Mouse (Mus musculus): ENCODE results near the gene Pitpnc1. TPM values are rescaled to one million over a fixed set of nuclear protein-coding genes. Genes with fewer than 3 reads are reported as not detected.

The Pitpnc1 gene
- polyA plus RNA-seq, 1 experiment from 2014 or later: 7.3 TPM

DNA sequence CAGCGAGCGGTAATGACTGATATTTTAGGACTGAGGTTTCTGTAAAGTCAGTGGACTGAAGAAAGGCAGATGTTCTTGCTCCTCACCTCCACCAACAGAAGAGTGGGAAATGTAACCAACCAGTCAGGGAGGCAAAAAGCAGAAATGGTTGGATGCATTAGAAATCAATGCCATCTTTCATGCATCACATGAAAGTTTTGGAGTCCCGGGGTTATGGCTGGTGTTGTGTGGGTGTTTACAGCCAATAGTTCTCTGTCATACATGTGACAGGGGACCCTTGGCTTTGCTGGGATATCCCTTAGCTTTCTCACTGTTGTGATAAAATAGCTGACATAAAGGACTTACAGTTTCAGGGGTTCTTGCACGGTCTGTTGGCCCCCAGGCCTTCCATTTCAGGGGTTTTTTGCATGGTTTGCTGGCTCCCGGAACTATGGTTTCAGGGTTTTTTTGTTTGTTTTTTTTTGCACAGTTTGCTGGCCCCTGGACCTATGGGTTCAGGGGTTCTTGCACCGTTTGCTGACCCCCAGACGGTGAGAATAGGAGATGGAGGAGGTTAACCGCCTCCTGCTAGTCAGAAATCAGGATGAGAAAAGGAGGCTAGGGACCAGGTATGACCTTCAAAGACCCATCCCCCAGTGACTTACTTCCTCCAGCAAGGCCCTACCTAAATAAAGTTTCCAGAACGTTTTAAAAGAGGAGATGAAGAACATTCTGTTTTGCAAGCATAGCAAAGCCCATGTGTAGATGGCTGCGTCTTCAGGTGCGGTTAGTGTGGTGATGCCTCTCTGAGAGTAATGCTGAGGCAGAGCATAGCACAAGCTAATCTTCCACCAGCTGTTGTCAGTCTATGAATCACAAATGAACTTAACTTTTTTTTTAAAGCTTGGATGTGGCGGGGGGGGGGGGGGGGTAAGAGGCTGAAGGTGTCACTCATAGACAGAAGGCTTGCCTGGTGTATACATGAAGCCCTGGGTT is 27.1 kb downstream of the Pitpnc1 start:
- ATAC-seq (no peak), DNase-seq (ENCODE audit: low read depth, low spot score) (no peak)
- in situ Hi-C loops (cut with MboI; ENCODE audit: low pct_unique_long_range_greater_than_20kb): no loop called here
- ChIA-PET POLR2A (no interaction called here), CTCF (no interaction called here)
- H3K27me3 ChIP-seq: no peaks in the 10 kb centered on the region
- no peak for TF ChIP-seq CTCF (IDR thresholded peaks at IDR 0.05)

DNA sequence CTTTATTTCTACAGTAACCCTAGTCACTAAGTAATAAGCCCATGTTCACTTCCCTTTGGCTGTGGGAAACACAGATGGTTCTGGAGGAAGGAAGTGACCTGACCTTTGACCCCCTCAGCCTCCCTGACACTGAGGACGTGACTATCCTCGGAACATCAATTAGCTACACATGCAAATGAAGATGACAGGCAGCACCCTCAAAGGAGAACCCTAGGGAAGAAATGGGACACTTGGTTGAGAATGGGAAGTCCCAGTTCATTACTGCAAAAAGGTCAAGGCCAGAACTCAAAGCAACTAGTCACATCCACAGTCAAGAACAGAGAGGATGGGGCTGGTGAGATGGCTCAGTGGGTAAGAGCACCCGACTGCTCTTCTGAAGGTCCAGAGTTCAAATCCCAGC is 29.4 kb downstream of the Pitpnc1 start:
- no peak for TF ChIP-seq CTCF (IDR thresholded peaks at IDR 0.05)
- POLR2A ChIA-PET: interaction anchor here (0.9 kb wide), 1 partner anchor 9 kb away, joined by 3 read pairs; no protein-coding TSS in a partner anchor
- in situ Hi-C loops (cut with MboI; ENCODE audit: low pct_unique_long_range_greater_than_20kb): no loop called here

DNA sequence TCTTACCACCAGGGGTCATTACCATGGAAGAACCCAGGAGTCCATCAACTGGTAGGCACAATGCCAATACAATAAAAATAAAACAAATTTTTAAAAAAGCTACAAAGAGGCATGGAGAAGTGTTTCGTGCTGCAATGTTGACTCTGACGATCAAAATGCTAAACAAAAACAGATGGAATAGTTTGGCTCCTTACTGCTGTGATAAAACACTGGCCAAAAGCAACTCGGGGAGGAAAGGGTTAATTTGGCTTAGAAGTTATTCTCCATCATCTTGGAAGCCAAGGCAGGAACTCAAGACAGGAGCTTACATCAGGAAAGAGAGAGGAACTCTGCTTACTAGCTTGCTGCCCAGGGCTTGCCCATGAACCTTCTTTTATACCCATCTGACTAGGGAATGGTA is 32.4 kb downstream of the Pitpnc1 start:
- H3K27me3 ChIP-seq: no peaks in the 10 kb centered on the region
- no peak for ATAC-seq
- no peak for TF ChIP-seq CTCF (IDR thresholded peaks at IDR 0.05)
- CTCF ChIA-PET: interaction anchor here (0.9 to 1.5 kb wide), 2 partner anchors 29 to 53 kb away, joined by 3 read pairs; no protein-coding TSS in a partner anchor
- DNase-seq (ENCODE audit: low read depth, low spot score): no peak
- POLR2A ChIA-PET: no interaction called here
- in situ Hi-C loops (cut with MboI; ENCODE audit: low pct_unique_long_range_greater_than_20kb): no loop called here

More for the DNA sequence above, 29.4 kb downstream of the Pitpnc1 start:
- CTCF ChIA-PET: interaction anchor here (1.8 kb wide), 1 partner anchor 36 kb away, joined by 4 read pairs; no protein-coding TSS in a partner anchor
- H3K27me3 ChIP-seq: no peaks in the 10 kb centered on the region
- no peak for ATAC-seq
- DNase-seq (ENCODE audit: low read depth, low spot score): no peak

DNA sequence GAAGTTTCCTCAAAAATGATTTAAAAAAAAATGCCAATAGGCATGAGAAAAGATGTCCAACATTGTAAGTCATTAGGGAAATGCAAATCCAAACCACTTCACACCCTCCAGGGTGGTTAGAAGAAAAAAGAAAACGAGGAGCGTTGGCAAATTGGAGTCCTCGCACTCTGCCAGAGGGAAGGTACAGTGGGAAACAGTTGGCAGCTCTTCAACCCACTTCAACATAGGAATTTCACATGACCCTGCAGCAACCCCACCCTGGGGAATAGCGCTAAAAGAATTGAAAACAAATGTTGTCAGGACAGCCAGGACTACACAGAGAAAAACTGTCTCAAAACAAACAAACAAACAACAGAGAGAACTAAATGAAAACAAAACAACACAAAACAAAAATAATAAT is 32.8 kb downstream of the Pitpnc1 start:
- no peak for ATAC-seq
- H3K27me3 ChIP-seq: no peaks in the 10 kb centered on the region
- in situ Hi-C loops (cut with MboI; ENCODE audit: low pct_unique_long_range_greater_than_20kb): no loop called here
- CTCF ChIA-PET: interaction anchor here (0.7 to 1.5 kb wide), 3 partner anchors 11 to 187 kb away, joined by 3 read pairs; no protein-coding TSS in a partner anchor
- POLR2A ChIA-PET: no interaction called here
- no peak for TF ChIP-seq CTCF (IDR thresholded peaks at IDR 0.05)
- no peak for DNase-seq (ENCODE audit: low read depth, low spot score)

DNA sequence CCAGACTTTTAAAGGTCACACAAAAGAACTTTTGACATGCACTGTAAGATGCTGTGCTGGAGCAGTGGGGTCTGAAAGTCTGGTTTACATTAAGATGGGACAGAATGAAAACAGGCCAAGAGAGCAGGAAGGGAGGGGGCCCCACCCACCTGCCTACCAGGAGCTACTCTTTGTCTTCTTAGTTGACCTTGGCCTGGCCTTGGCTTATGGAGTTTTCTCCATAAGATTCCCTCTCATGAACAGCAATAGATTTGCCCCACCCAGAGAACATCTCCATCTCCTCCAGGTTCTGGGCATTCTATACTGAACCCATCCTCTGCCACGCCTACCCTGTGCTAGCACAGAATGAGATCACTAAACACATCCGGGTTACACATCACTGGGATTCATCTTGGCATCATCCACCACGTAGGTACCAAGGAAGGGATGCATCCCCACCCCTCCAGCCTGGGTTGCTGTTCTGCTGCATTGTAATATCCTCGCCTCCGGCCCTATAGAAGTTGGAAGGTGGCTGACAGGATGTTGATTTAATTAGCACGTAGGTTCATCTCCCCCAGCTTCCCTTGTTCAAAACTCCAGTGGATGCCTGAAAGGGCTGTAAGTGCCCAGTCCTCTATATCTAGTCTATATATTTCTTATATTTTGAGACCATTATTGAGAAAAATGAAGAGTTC is 34.6 kb downstream of the Pitpnc1 start:
- ChIA-PET CTCF (interaction anchor here (1.4 kb wide), 1 partner anchor 21 kb away, joined by 4 read pairs; no protein-coding TSS in a partner anchor), POLR2A (no interaction called here)
- H3K27me3 ChIP-seq: no peaks in the 10 kb centered on the region
- DNase-seq (ENCODE audit: low read depth, low spot score): no peak
- no peak for TF ChIP-seq CTCF (IDR thresholded peaks at IDR 0.05)
- ATAC-seq: no peak
- in situ Hi-C loops (cut with MboI; ENCODE audit: low pct_unique_long_range_greater_than_20kb): no loop called here

DNA sequence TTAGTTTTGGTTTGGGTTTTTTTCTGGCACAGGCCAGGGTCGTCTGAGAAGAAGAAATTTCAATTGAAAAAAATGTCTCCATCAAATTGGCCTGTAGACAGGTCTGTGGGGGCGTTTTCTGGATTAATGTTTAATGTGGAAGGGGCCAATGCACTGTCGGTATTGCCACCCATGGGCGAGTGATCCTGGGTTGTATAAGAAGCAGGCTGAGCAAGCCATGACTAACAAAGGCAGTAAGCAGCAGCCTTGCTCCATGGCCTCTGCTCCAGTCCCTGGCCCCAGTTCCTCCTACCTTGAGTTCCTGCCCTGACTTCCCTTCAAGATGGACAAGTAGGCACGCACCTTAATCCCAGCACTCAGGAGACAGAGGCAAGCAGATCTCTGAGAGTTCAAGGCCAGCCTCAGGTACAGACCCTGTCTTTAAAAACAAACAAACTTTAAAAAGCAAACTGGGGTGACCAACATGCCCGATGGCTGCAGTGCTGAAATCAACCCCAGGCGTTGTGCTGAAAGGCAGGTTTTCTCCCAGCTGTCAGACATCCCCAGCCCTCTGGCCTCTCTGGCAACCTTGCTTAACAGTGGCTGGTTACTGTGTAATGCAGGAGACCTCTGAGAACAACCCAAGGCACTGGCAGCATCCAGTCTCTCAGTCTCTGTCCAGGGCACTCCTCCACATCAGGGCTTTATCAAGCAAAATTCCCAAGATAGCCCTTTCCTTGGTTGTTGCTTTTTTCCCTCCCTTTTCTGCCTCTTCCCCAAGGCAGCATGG is 39.1 kb downstream of the Pitpnc1 start:
- DNase-seq (ENCODE audit: low read depth, low spot score): no peak
- CTCF ChIA-PET: no interaction called here
- no peaks in the 10 kb centered on the region for H3K27me3 ChIP-seq
- POLR2A ChIA-PET: no interaction called here
- no peak for TF ChIP-seq CTCF (IDR thresholded peaks at IDR 0.05)
- ATAC-seq: peak; percentile 51
- in situ Hi-C loops (cut with MboI; ENCODE audit: low pct_unique_long_range_greater_than_20kb): no loop called here

DNA sequence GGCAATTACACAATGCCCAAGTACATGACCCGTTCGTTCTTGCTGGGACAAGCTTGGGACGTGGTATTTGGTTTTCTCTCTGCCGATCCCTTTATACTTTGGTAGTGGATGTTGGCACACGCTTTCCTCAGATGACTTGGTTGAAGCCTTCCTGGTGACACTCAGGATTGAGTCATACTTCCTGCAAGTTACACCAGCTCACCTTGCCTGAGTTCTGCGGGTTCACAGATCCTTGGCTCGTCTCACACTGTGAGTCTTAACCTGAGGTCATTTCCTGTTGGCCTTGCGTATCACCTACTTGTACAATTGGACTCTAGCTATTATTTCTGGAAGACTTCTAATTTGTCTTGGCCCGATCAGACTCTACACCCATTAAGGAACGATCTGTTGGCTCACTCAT is 42.5 kb downstream of the Pitpnc1 start:
- ChIA-PET POLR2A (no interaction called here), CTCF (no interaction called here)
- no peak for TF ChIP-seq CTCF (IDR thresholded peaks at IDR 0.05)
- no peaks in the 10 kb centered on the region for H3K27me3 ChIP-seq
- no peak for ATAC-seq
- in situ Hi-C loops (cut with MboI; ENCODE audit: low pct_unique_long_range_greater_than_20kb): no loop called here
- DNase-seq (ENCODE audit: low read depth, low spot score): no peak

DNA sequence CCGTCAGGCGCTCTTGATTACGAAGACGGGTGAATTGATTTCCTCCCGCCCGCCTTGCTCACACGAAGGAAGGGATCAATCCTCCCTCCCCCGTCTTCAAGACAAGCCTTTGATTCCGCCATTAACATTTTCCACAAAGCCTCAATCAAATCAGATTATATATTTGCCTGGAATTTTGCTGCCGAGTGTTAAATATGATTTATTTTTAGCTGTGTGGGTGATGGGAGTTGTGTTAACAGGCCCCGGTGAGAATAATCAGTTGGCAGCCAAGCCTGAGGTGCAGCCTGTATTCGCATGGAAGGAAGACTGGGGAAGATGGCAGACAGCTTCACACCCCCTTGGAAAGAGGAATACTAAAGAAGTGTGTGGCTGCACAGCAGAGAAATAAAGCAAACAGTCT is 46.3 kb downstream of the Pitpnc1 start:
- ChIA-PET POLR2A (interaction anchor here (0.5 kb wide), 1 partner anchor 37 kb away, joined by 3 read pairs; no protein-coding TSS in a partner anchor), CTCF (no interaction called here)
- ATAC-seq (no peak), DNase-seq (ENCODE audit: low read depth, low spot score) (no peak)
- no peaks in the 10 kb centered on the region for H3K27me3 ChIP-seq
- in situ Hi-C loops (cut with MboI; ENCODE audit: low pct_unique_long_range_greater_than_20kb): no loop called here
- TF ChIP-seq CTCF (IDR thresholded peaks at IDR 0.05): no peak

DNA sequence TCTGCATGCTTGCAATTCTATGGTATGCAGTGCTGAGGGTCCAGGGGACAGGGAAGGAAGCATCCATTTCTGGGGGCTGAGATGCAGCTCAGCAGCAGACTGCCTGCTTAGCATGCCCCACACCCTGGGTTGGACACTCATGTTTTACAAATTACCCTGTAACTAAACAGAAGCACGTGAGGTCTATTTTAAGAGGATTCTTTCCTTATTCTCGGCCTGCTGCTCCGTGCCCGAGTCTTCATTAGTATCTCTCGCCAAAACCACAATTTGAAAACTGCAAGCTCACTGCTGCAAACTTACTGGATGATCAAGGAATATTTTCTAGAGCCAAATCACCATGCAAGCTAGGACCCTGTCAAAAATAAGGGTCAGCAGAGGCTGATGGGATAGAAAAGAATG is 48.1 kb downstream of the Pitpnc1 start:
- H3K27me3 ChIP-seq: no peaks in the 10 kb centered on the region
- POLR2A ChIA-PET: interaction anchor here (1.0 kb wide), 1 partner anchor 8 kb away, joined by 3 read pairs; no protein-coding TSS in a partner anchor
- DNase-seq (ENCODE audit: low read depth, low spot score) (no peak), ATAC-seq (peak; percentile 31)
- TF ChIP-seq CTCF (IDR thresholded peaks at IDR 0.05): no peak
- in situ Hi-C loops (cut with MboI; ENCODE audit: low pct_unique_long_range_greater_than_20kb): no loop called here
- CTCF ChIA-PET: interaction anchor here (1.2 to 1.4 kb wide), 2 partner anchors 8 to 30 kb away, joined by 3 read pairs; no protein-coding TSS in a partner anchor

DNA sequence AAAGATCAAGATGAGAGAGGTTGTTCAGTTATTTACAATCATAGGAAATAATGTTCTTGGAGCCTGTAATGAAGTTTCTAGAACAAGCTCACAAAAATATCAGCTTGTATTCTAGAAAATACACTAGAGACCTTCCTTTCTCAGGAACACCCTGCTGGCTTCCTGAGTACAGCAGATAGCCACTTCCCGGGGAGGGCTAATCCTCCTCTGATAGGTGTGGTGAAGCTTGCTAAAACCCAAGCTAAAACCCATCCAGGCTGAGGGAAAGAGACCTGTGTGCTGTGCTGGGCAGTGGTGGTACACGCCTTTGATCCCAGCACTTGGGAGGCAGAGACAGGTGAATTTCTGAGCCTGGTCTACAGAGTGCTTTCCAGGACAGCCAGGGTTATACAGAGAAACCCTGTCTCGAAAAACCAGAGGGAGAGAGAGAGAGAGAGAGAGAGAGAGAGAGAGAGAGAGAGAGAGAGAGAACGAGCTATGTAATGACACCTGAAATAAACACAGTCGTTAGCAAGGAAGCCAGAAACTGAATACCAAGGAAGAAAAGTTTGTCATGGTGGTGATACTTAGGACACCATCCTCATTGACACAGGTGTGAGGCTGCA is 48.6 kb downstream of the Pitpnc1 start:
- no peaks in the 10 kb centered on the region for H3K27me3 ChIP-seq
- no peak for TF ChIP-seq CTCF (IDR thresholded peaks at IDR 0.05)
- ChIA-PET POLR2A (interaction anchor here (1.0 kb wide), 1 partner anchor 8 kb away, joined by 3 read pairs; no protein-coding TSS in a partner anchor), CTCF (interaction anchor here (1.2 kb wide), 1 partner anchor 29 kb away, joined by 3 read pairs; no protein-coding TSS in a partner anchor)
- in situ Hi-C loops (cut with MboI; ENCODE audit: low pct_unique_long_range_greater_than_20kb): no loop called here
- ATAC-seq (no peak), DNase-seq (ENCODE audit: low read depth, low spot score) (no peak)

Data from Patski (cell line).